Mouse (Mus musculus): ENCODE measurements around the gene Golgb1. TPM values are rescaled to one million over a fixed set of nuclear protein-coding genes. Genes with fewer than 3 reads are reported as not detected.

Golgb1 gene
- polyA plus RNA-seq, 1 experiment from 2014 or later: 91.7 TPM

- no peak overlapping the region for H3K4me3 ChIP-seq
- no peak for ATAC-seq (ENCODE audit: low read depth)
- H3K36me3 ChIP-seq: peaks cover 27% of the 10 kb centered on the region
- peaks cover 23% of the 10 kb centered on the region for H3K4me1 ChIP-seq (replicated peaks)
- H3K4me2 ChIP-seq: no peak overlapping the region
- H3K27me3 ChIP-seq: no peaks in the 10 kb centered on the region
- WGBS: 93% methylated on average over 4 of the region's 4 CpGs
- no peaks in the 10 kb centered on the region for H3K9me3 ChIP-seq
- H3K27ac ChIP-seq (replicated peaks): no peak overlapping the region
- no peak overlapping the region for H3K9ac ChIP-seq
Observed at GRCm38 (mm10) chr16:36884881-36885280, 9.9 kb downstream of the Golgb1 start.

GRCm38 (mm10) chr16:36885912-36886311 is 11.0 kb downstream of the Golgb1 start:
- 94% methylated on average over 11 of the region's 11 CpGs for WGBS
- Histone ChIP-seq H3K9ac (no peak overlapping the region), H3K36me3 (peaks cover 35% of the 10 kb centered on the region), H3K4me2 (no peak overlapping the region), H3K27ac (replicated peaks) (no peak overlapping the region), H3K4me1 (replicated peaks) (peaks cover 19% of the 10 kb centered on the region), H3K9me3 (no peaks in the 10 kb centered on the region), H3K27me3 (no peaks in the 10 kb centered on the region), H3K4me3 (no peak overlapping the region)
- ATAC-seq (ENCODE audit: low read depth): no peak

- H3K36me3 ChIP-seq: peaks cover 48% of the 10 kb centered on the region
Observed at GRCm38 (mm10) chr16:36887546-36887945, 12.6 kb downstream of the Golgb1 start.

GRCm38 (mm10) chr16:36890559-36890958 is 15.6 kb downstream of the Golgb1 start:
- Histone ChIP-seq H3K4me2 (no peak overlapping the region), H3K4me3 (no peak overlapping the region), H3K9me3 (no peaks in the 10 kb centered on the region), H3K9ac (no peak overlapping the region), H3K36me3 (peaks cover 76% of the 10 kb centered on the region), H3K27ac (replicated peaks) (no peak overlapping the region), H3K4me1 (replicated peaks) (no peaks in the 10 kb centered on the region), H3K27me3 (no peaks in the 10 kb centered on the region)
- ATAC-seq (ENCODE audit: low read depth): no peak
- WGBS: 94% methylated on average over 3 of the region's 3 CpGs

More at GRCm38 (mm10) chr16:36887546-36887945, 12.6 kb downstream of the Golgb1 start:
- Histone ChIP-seq H3K27me3 (no peaks in the 10 kb centered on the region), H3K4me1 (replicated peaks) (peaks cover 16% of the 10 kb centered on the region), H3K4me2 (no peak overlapping the region), H3K9ac (no peak overlapping the region), H3K27ac (replicated peaks) (no peak overlapping the region), H3K9me3 (no peaks in the 10 kb centered on the region), H3K4me3 (no peak overlapping the region)
- WGBS: 89% methylated on average over 5 of the region's 5 CpGs
- no peak for ATAC-seq (ENCODE audit: low read depth)

- Histone ChIP-seq H3K36me3 (peaks cover 84% of the 10 kb centered on the region), H3K4me3 (no peak overlapping the region), H3K9ac (no peak overlapping the region), H3K4me2 (no peak overlapping the region), H3K9me3 (no peaks in the 10 kb centered on the region), H3K27ac (replicated peaks) (no peak overlapping the region), H3K4me1 (replicated peaks) (no peaks in the 10 kb centered on the region), H3K27me3 (no peaks in the 10 kb centered on the region)
- WGBS: 95% methylated on average over 4 of the region's 4 CpGs
- ATAC-seq (ENCODE audit: low read depth): no peak
Observed at GRCm38 (mm10) chr16:36891415-36891814, 16.5 kb downstream of the Golgb1 start.

- Histone ChIP-seq H3K9ac (no peak overlapping the region), H3K9me3 (no peaks in the 10 kb centered on the region), H3K27ac (replicated peaks) (no peak overlapping the region), H3K4me3 (no peak overlapping the region), H3K4me1 (replicated peaks) (no peaks in the 10 kb centered on the region), H3K36me3 (peaks cover 88% of the 10 kb centered on the region), H3K27me3 (no peaks in the 10 kb centered on the region), H3K4me2 (no peak overlapping the region)
- ATAC-seq (ENCODE audit: low read depth): no peak
- WGBS: 89% methylated on average over 10 of the region's 10 CpGs
Observed at GRCm38 (mm10) chr16:36893317-36893716, 18.4 kb downstream of the Golgb1 start.

- no peak overlapping the region for H3K4me3 ChIP-seq
- H3K4me2 ChIP-seq: no peak overlapping the region
- H3K36me3 ChIP-seq: peaks cover 90% of the 10 kb centered on the region
- no peak for ATAC-seq (ENCODE audit: low read depth)
- H3K9ac ChIP-seq: no peak overlapping the region
- H3K4me1 ChIP-seq (replicated peaks): no peaks in the 10 kb centered on the region
- 94% methylated on average over 6 of the region's 6 CpGs for WGBS
- no peak overlapping the region for H3K27ac ChIP-seq (replicated peaks)
- H3K27me3 ChIP-seq: no peaks in the 10 kb centered on the region
- no peaks in the 10 kb centered on the region for H3K9me3 ChIP-seq
Observed at GRCm38 (mm10) chr16:36896712-36897111, 21.8 kb downstream of the Golgb1 start.

DNA sequence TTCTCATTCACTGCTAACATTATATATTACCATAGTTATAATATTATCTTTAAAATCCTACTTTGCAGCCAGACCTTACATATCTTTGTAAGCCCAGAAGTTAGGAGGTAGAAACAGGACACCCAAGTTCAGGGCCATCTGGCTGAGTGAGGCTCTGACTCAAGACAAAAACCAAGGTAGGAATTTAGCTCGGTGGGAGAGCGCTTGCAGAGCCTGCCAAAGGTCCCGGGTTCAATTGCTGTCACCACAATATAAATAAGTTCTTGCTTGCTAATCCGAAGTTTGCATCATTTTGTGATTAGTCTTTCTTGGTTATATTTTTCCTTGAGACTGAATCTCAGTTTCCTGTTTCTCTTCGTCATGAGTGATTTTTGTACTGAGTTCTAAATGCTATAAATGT is 28.2 kb downstream of the Golgb1 start:
- H3K4me1 ChIP-seq (replicated peaks): no peaks in the 10 kb centered on the region
- WGBS: 85% methylated on average over 5 of the region's 5 CpGs
- no peak overlapping the region for H3K27ac ChIP-seq (replicated peaks)
- H3K36me3 ChIP-seq: peaks cover 76% of the 10 kb centered on the region
- H3K4me2 ChIP-seq: no peak overlapping the region
- no peak overlapping the region for H3K9ac ChIP-seq
- no peaks in the 10 kb centered on the region for H3K9me3 ChIP-seq
- ATAC-seq (ENCODE audit: low read depth): no peak
- H3K4me3 ChIP-seq: no peak overlapping the region
- H3K27me3 ChIP-seq: no peaks in the 10 kb centered on the region

- Histone ChIP-seq H3K9me3 (no peaks in the 10 kb centered on the region), H3K36me3 (peaks cover 81% of the 10 kb centered on the region), H3K4me1 (replicated peaks) (no peaks in the 10 kb centered on the region), H3K4me2 (no peak overlapping the region), H3K27me3 (no peaks in the 10 kb centered on the region), H3K9ac (no peak overlapping the region), H3K27ac (replicated peaks) (no peak overlapping the region), H3K4me3 (no peak overlapping the region)
- no peak for ATAC-seq (ENCODE audit: low read depth)
- WGBS: 86% methylated on average over 10 of the region's 10 CpGs
Observed at GRCm38 (mm10) chr16:36911909-36912308, 37.0 kb downstream of the Golgb1 start.

DNA sequence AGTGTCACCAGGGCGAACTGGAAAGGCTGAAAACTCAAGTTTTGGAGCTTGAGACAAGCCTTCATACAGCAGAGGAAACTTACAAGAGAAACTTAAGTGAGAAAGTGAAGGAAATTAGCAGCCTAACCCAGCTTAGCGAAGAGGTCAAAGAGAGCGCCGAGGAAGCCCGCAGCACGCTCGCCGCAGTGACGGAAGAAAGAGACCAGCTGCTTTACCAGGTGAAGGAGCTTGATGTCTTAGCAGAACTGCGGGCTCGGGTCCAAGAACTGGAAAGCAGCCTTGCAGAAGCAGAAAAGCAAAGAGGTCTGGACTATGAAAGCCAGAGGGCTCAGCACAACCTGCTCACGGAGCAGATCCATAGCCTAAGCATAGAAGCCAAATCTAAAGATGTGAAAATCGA is 37.4 kb downstream of the Golgb1 start:
- WGBS: 94% methylated on average over 13 of the region's 13 CpGs
- Histone ChIP-seq H3K4me1 (replicated peaks) (no peaks in the 10 kb centered on the region), H3K4me2 (no peak overlapping the region), H3K27me3 (no peaks in the 10 kb centered on the region), H3K9ac (no peak overlapping the region), H3K36me3 (peaks cover 81% of the 10 kb centered on the region), H3K27ac (replicated peaks) (no peak overlapping the region), H3K9me3 (no peaks in the 10 kb centered on the region), H3K4me3 (no peak overlapping the region)
- no peak for ATAC-seq (ENCODE audit: low read depth)

DNA sequence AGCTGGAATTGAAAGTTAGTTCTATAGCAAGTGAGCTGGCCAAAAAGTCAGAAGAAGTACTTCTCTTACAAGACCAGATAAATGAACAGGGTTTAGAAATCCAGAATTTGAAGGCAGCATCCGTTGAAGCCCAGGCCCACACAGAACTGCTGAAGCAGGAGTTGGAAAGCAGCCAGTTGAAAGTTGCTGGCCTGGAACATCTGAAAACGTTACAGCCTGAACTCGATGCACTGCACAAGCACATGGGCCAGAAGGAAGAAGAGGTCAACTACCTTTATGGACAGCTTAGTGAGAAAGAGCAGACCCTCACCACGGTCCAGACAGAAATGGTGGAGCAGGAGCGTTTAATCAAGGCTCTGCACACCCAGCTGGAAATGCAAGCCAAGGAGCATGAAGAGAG is 39.3 kb downstream of the Golgb1 start:
- H3K4me2 ChIP-seq: no peak overlapping the region
- H3K9ac ChIP-seq: no peak overlapping the region
- 91% methylated on average over 5 of the region's 5 CpGs for WGBS
- no peak for ATAC-seq (ENCODE audit: low read depth)
- H3K36me3 ChIP-seq: peaks cover 85% of the 10 kb centered on the region
- H3K27me3 ChIP-seq: no peaks in the 10 kb centered on the region
- H3K4me1 ChIP-seq (replicated peaks): no peaks in the 10 kb centered on the region
- no peak overlapping the region for H3K27ac ChIP-seq (replicated peaks)
- no peaks in the 10 kb centered on the region for H3K9me3 ChIP-seq
- H3K4me3 ChIP-seq: no peak overlapping the region

DNA sequence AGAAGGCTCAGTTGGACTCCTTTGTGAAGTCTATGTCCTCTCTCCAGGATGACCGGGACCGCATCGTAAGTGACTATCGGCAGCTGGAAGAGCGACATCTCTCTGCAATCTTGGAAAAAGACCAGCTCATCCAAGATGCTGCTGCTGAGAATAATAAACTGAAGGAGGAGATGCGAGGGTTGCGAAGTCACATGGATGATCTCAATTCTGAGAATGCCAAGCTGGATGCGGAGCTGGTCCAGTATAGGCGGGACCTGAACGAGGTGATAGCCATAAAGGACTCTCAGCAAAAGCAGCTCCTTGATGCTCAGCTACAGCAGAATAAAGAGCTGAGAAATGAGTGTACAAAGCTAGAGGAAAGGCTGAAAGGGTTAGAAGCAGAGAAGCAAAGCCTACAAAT is 43.6 kb downstream of the Golgb1 start:
- no peak overlapping the region for H3K4me2 ChIP-seq
- 93% methylated on average over 10 of the region's 10 CpGs for WGBS
- no peak for ATAC-seq (ENCODE audit: low read depth)
- no peak overlapping the region for H3K4me3 ChIP-seq
- no peaks in the 10 kb centered on the region for H3K4me1 ChIP-seq (replicated peaks)
- H3K36me3 ChIP-seq: peaks cover 90% of the 10 kb centered on the region
- no peak overlapping the region for H3K27ac ChIP-seq (replicated peaks)
- H3K9me3 ChIP-seq: no peaks in the 10 kb centered on the region
- no peak overlapping the region for H3K9ac ChIP-seq
- no peaks in the 10 kb centered on the region for H3K27me3 ChIP-seq

GRCm38 (mm10) chr16:36920410-36920809 is 45.5 kb downstream of the Golgb1 start:
- 90% methylated on average over 3 of the region's 3 CpGs for WGBS
- Histone ChIP-seq H3K4me1 (replicated peaks) (no peaks in the 10 kb centered on the region), H3K27me3 (no peaks in the 10 kb centered on the region), H3K27ac (replicated peaks) (no peak overlapping the region), H3K36me3 (peaks cover 86% of the 10 kb centered on the region), H3K9ac (no peak overlapping the region), H3K4me2 (no peak overlapping the region), H3K4me3 (no peak overlapping the region), H3K9me3 (no peaks in the 10 kb centered on the region)
- ATAC-seq (ENCODE audit: low read depth): no peak

Measured in neural tube, embryonic 13.5 days (tissue).